Mouse (Mus musculus) MEL (cell line): ENCODE results near the gene Ddx17. TPM values are rescaled to one million over a fixed set of nuclear protein-coding genes. Genes with fewer than 3 reads are reported as not detected.

ENCODE experiments used
- DNase-seq: peaks from one replicate; pipeline ENCODE4 v3.0.0; 2011; ENCODE audit warnings: low read depth, low spot score
- H3K27ac ChIP-seq: 2 replicates; pipeline ENCODE4 v1.5.1; 2012; ENCODE audit warnings: low read depth, mild to moderate bottlenecking, control low read depth, low read length, moderate library complexity; ENCODE audit not compliant: control insufficient read depth
- H3K27me3 ChIP-seq, 2 experiments: fragments of 150-350 bp in 1 of 2; sonication (generic) in 1 of 2; 2 replicates each; pipeline ENCODE4 v1.6.1; 2012; ENCODE audit warnings: low read length in 2 of 2, mild to moderate bottlenecking in 2 of 2, improper control_type of control experiment in 1 of 2, moderate library complexity in 1 of 2; ENCODE audit not compliant: insufficient read depth in 2 of 2, control insufficient read depth in 1 of 2
- H3K36me3 ChIP-seq, 2 experiments: 2 replicates each; pipeline ENCODE4 v1.6.1; 2012 to 2014; ENCODE audit warnings: low read length in 2 of 2, improper control_type of control experiment in 1 of 2, inconsistent platforms in 1 of 2, mild to moderate bottlenecking in 1 of 2; ENCODE audit not compliant: insufficient read depth in 2 of 2, control insufficient read depth in 1 of 2
- H3K4me1 ChIP-seq, 2 experiments: fragments of 150-350 bp in 1 of 2; sonication (generic) in 1 of 2; 2 replicates each; pipeline ENCODE4 v1.6.1; 2012; ENCODE audit warnings: low read length in 2 of 2, improper control_type of control experiment in 1 of 2, mild to moderate bottlenecking in 1 of 2; ENCODE audit not compliant: insufficient read depth in 2 of 2, control insufficient read depth in 1 of 2
- H3K4me3 ChIP-seq, 2 experiments: fragments of 150-350 bp in 1 of 2; sonication (generic) in 1 of 2; 2 replicates each; pipeline ENCODE4 v1.5.1; 2012; ENCODE audit warnings: low read depth in 2 of 2, low read length in 2 of 2, mild to moderate bottlenecking in 2 of 2, moderate library complexity in 2 of 2, control low read depth in 1 of 2, improper control_type of control experiment in 1 of 2; ENCODE audit not compliant: control insufficient read depth in 1 of 2, insufficient read depth in 1 of 2
- H3K79me2 ChIP-seq: 2 replicates; pipeline ENCODE4 v1.6.1; 2012; ENCODE audit warnings: mild to moderate bottlenecking, low read length, moderate library complexity; ENCODE audit not compliant: control insufficient read depth, poor library complexity, insufficient read depth
- H3K9ac ChIP-seq: 2 replicates; pipeline ENCODE4 v1.6.1; 2012; ENCODE audit warnings: low read depth, mild to moderate bottlenecking, control low read depth, low read length, moderate library complexity; ENCODE audit not compliant: control insufficient read depth, poor library complexity, severe bottlenecking
- H3K9me3 ChIP-seq: fragments of 150-350 bp; sonication (generic); replicated peaks from 2 replicates; pipeline ENCODE4 v1.6.1; 2012; ENCODE audit warnings: mild to moderate bottlenecking, low read length, improper control_type of control experiment, moderate library complexity; ENCODE audit not compliant: insufficient read depth
- BHLHE40 ChIP-seq: IDR thresholded peaks from 2 replicates; pipeline ENCODE4 v1.6.1; 2012; ENCODE audit warnings: low read depth, mild to moderate bottlenecking, inconsistent platforms, low read length, improper control_type of control experiment, borderline replicate concordance
- CHD2 ChIP-seq: IDR thresholded peaks from 2 replicates; pipeline ENCODE4 v1.6.1; 2011; ENCODE audit warnings: low read length, improper control_type of control experiment
- CTCF ChIP-seq, 3 experiments: IDR thresholded peaks in 2 of 3; conservative IDR thresholded peaks in 1 of 3; 2 replicates each; pipeline ENCODE4 v1.5.1; 2011 to 2012; ENCODE audit warnings: low read length in 3 of 3, low read depth in 2 of 3, mild to moderate bottlenecking in 2 of 3, improper control_type of control experiment in 1 of 3, inconsistent platforms in 1 of 3, mixed read lengths in 1 of 3, moderate library complexity in 1 of 3; ENCODE audit not compliant: control insufficient read depth in 1 of 3, insufficient read depth in 1 of 3, poor library complexity in 1 of 3, severe bottlenecking in 1 of 3
- ELF1 ChIP-seq: IDR thresholded peaks from 2 replicates; pipeline ENCODE4 v1.6.1; 2014; ENCODE audit warnings: low read depth, mild to moderate bottlenecking, inconsistent platforms, low read length, improper control_type of control experiment, moderate library complexity
- ETS1 ChIP-seq: IDR thresholded peaks from 2 replicates; pipeline ENCODE4 v1.6.1; 2012; ENCODE audit warnings: low read depth, mild to moderate bottlenecking, inconsistent platforms, low read length, improper control_type of control experiment, moderate library complexity
- JUND ChIP-seq: IDR thresholded peaks from 2 replicates; pipeline ENCODE4 v1.6.1; 2011; ENCODE audit warnings: low read depth, mild to moderate bottlenecking, improper control_type of control experiment, low read length
- KAT2A ChIP-seq: conservative IDR thresholded peaks from 2 replicates; pipeline ENCODE4 v1.6.1; 2012; ENCODE audit warnings: low read depth, low read length, improper control_type of control experiment, inconsistent platforms
- MEF2A ChIP-seq: IDR thresholded peaks from 2 replicates; pipeline ENCODE4 v1.6.1; 2014; ENCODE audit warnings: low read depth, mild to moderate bottlenecking, inconsistent platforms, low read length, improper control_type of control experiment; ENCODE audit not compliant: poor library complexity, insufficient replicate concordance, severe bottlenecking; ENCODE audit errors: extremely low read depth
- MXI1 ChIP-seq: IDR thresholded peaks from 2 replicates; pipeline ENCODE4 v1.6.1; 2011; ENCODE audit warnings: mild to moderate bottlenecking, low read depth, low read length, improper control_type of control experiment
- MYB ChIP-seq: IDR thresholded peaks from 2 replicates; pipeline ENCODE4 v1.6.1; 2011; ENCODE audit warnings: mild to moderate bottlenecking, low read depth, low read length, improper control_type of control experiment
- MYC ChIP-seq: IDR thresholded peaks from 2 replicates; pipeline ENCODE4 v1.6.1; 2011; ENCODE audit warnings: low read depth, mild to moderate bottlenecking, low read length, improper control_type of control experiment, moderate library complexity
- NRF1 ChIP-seq: IDR thresholded peaks from 2 replicates; pipeline ENCODE4 v1.6.1; 2014; ENCODE audit warnings: low read depth, mild to moderate bottlenecking, inconsistent platforms, low read length, improper control_type of control experiment, moderate library complexity; ENCODE audit not compliant: poor library complexity, insufficient read depth, severe bottlenecking
- POLR2AphosphoS5 ChIP-seq: IDR thresholded peaks from 2 replicates; pipeline ENCODE4 v1.6.1; 2012; ENCODE audit warnings: low read depth, borderline replicate concordance, mild to moderate bottlenecking, inconsistent platforms, low read length, moderate library complexity, mixed read lengths
- RCOR1 ChIP-seq: IDR thresholded peaks from 2 replicates; pipeline ENCODE4 v1.6.1; 2012; ENCODE audit warnings: low read depth, mild to moderate bottlenecking, inconsistent platforms, low read length, improper control_type of control experiment
- SMC3 ChIP-seq: IDR thresholded peaks from 2 replicates; pipeline ENCODE4 v1.6.1; 2011; ENCODE audit warnings: low read depth, low read length, improper control_type of control experiment
- TAL1 ChIP-seq: IDR thresholded peaks from 2 replicates; pipeline ENCODE4 v1.6.1; 2012; ENCODE audit warnings: mild to moderate bottlenecking, inconsistent platforms, low read length, moderate library complexity, mixed read lengths
- USF1 ChIP-seq: IDR thresholded peaks from 2 replicates; pipeline ENCODE4 v1.6.1; 2014; ENCODE audit warnings: low read depth, mild to moderate bottlenecking, inconsistent platforms, low read length, improper control_type of control experiment, moderate library complexity
- ZC3H11A ChIP-seq: IDR thresholded peaks from 2 replicates; pipeline ENCODE4 v1.6.1; 2012; ENCODE audit warnings: low read depth, mild to moderate bottlenecking, inconsistent platforms, low read length, improper control_type of control experiment
- ZKSCAN1 ChIP-seq: IDR thresholded peaks from 2 replicates; pipeline ENCODE4 v1.6.1; 2012; ENCODE audit warnings: low read depth, mild to moderate bottlenecking, inconsistent platforms, low read length, improper control_type of control experiment, moderate library complexity
- polyA plus RNA-seq, 2 experiments: library from polyadenylated mRNA; stranded (reverse) in 1 of 2; unstranded in 1 of 2; fragments of >175 nt in 1 of 2; fragments of >200 nt in 1 of 2; gene quantifications; 2 replicates each; pipeline versions ENCODE4 v1.2.1 to v1.2.4; 2012; ENCODE audit warnings: low replicate concordance in 2 of 2, low read depth in 1 of 2; ENCODE audit not compliant: insufficient read length in 2 of 2, insufficient read depth in 1 of 2, missing spikeins in 1 of 2
- total RNA-seq: library from RNA; depleted of rRNA; stranded (reverse); fragments of 300-350 nt; gene quantifications from 2 replicates; pipeline ENCODE4 v1.2.3, GENCODE M21; 2012

Gene Ddx17
- total and polyA plus RNA-seq, 3 experiments, result 85.4 to 148 (median 115) TPM

DNA sequence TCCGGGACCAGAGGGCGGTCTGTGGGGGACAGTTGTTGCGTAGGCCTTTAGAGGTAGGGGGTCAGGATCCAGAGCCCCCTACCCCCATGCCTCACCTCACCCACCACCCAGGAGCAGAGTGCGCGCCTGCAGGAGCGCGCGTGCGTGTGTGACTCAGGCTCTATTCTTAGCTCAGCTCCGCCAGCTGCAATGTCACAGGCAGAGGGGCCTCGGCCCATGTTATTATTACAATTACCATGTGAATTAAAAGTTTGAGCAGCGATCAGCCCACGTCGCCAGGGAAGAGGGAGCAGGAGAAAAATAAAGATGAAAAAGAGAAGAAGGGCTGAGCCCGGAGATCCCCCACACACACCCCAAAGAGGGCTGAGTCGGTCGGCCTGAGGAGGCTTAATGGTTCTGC lies 46.4 kb downstream of the Ddx17 start:
- Histone ChIP-seq H3K27me3 (peaks cover 0 to 4% of the 10 kb centered on the region in 2 experiments; a peak in 2 of 4 replicates), H3K9me3 (no peaks in the 10 kb centered on the region), H3K9ac (no peak overlapping the region)
- no peak for DNase-seq
- TF ChIP-seq JUND (no peak), NRF1 (no peak), POLR2AphosphoS5 (no peak), ELF1 (no peak), USF1 (no peak), KAT2A (no peak), SMC3 (no peak), CTCF (IDR thresholded peaks at IDR 0.05 in 2 of 3, conservative IDR thresholded peaks at IDR 0.05 in 1 of 3; ENCODE audit: control insufficient read depth in 1 of 3, insufficient read depth in 1 of 3, low read depth in 2 of 3, low read length in 3 of 3, poor library complexity in 1 of 3, severe bottlenecking in 1 of 3) (no peak), MEF2A (no peak), MYB (no peak), CHD2 (no peak)
- TF ChIP-seq, all 39 proteins: peak for 0
- H3K36me3 ChIP-seq, result no peaks in the 10 kb centered on the region
- H3K4me3 ChIP-seq, result no peak overlapping the region
- H3K27ac ChIP-seq, result no peak overlapping the region
- no peaks in the 10 kb centered on the region for H3K79me2 ChIP-seq
- no peaks in the 10 kb centered on the region for H3K4me1 ChIP-seq

DNA sequence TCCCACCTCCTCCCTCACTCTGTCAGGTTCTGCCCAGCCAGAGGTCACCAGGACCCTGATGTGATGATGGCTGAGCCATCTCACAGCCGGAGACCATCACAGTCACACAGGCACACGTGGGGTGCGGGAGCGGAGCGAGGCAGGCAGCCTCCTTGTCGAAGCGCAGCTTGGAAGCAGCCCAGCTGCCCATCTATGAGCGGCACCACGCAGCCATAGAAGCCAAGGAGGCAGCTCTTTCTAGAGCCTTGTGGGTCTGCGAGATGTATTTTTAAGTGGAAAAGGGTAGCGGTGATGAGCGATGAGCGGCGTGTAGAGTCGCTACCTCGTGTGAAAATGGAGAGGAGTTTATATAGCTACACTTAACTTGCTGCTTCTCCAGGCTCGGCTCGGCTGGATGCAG lies 53.0 kb downstream of the Ddx17 start:
- Histone ChIP-seq H3K36me3 (no peaks in the 10 kb centered on the region), H3K9ac (no peak overlapping the region), H3K4me1 (no peaks in the 10 kb centered on the region), H3K27ac (no peak overlapping the region), H3K79me2 (no peaks in the 10 kb centered on the region), H3K9me3 (no peaks in the 10 kb centered on the region), H3K27me3 (peaks cover 6 to 12% of the 10 kb centered on the region in 2 experiments), H3K4me3 (no peak overlapping the region)
- no peak for DNase-seq
- TF ChIP-seq RCOR1 (no peak), ZC3H11A (no peak), MYC (no peak), BHLHE40 (no peak), ZKSCAN1 (no peak), POLR2AphosphoS5 (no peak), MXI1 (no peak), TAL1 (no peak), MYB (no peak), ETS1 (no peak)
